Mouse (Mus musculus) ES-Bruce4 (cell line): ENCODE results near the gene Cacna2d3. TPM values are rescaled to one million over a fixed set of nuclear protein-coding genes. Genes with fewer than 3 reads are reported as not detected.

Source experiments
- H3K27ac ChIP-seq: 2 replicates; pipeline ENCODE4 v1.5.1; 2012; ENCODE audit warnings: low read length, inconsistent platforms; ENCODE audit not compliant: insufficient read depth
- H3K27me3 ChIP-seq: 2 replicates; pipeline ENCODE4 v1.6.1; 2012; ENCODE audit warnings: mild to moderate bottlenecking, low read length, inconsistent platforms; ENCODE audit not compliant: control insufficient read depth, poor library complexity, insufficient read depth, severe bottlenecking
- H3K36me3 ChIP-seq: 2 replicates; pipeline ENCODE4 v1.6.1; 2012; ENCODE audit warnings: inconsistent platforms, mild to moderate bottlenecking, low read length, moderate library complexity; ENCODE audit not compliant: control insufficient read depth, poor library complexity, insufficient read depth, severe bottlenecking
- H3K4me1 ChIP-seq: one replicate; pipeline ENCODE4 v1.8.1; 2011; ENCODE audit warnings: low read length; ENCODE audit not compliant: control insufficient read depth, insufficient read depth
- H3K4me3 ChIP-seq: 2 replicates; pipeline ENCODE4 v1.5.1; 2011; ENCODE audit warnings: low read depth, mild to moderate bottlenecking, low read length
- H3K9ac ChIP-seq: 2 replicates; pipeline ENCODE4 v1.6.1; 2012; ENCODE audit warnings: low read depth, mild to moderate bottlenecking, inconsistent platforms; ENCODE audit not compliant: poor library complexity, severe bottlenecking
- H3K9me3 ChIP-seq: replicated peaks from 2 replicates; pipeline ENCODE4 v1.6.1; 2012; ENCODE audit warnings: mild to moderate bottlenecking, low read length, inconsistent platforms; ENCODE audit not compliant: control insufficient read depth, poor library complexity, insufficient read depth, severe bottlenecking
- CTCF ChIP-seq: IDR thresholded peaks from one replicate; pipeline ENCODE4 v1.8.1; 2011; ENCODE audit warnings: low read depth, low read length
- EP300 ChIP-seq: IDR thresholded peaks from 2 replicates; pipeline ENCODE4 v1.6.1; 2011; ENCODE audit warnings: low read depth, low read length; ENCODE audit not compliant: insufficient read depth
- POLR2A ChIP-seq: IDR thresholded peaks from one replicate; pipeline ENCODE4 v1.8.1; 2011; ENCODE audit warnings: low read length; ENCODE audit not compliant: insufficient read depth
- polyA plus RNA-seq: library from polyadenylated mRNA; stranded (reverse); fragments of >200 nt; gene quantifications from 2 replicates; pipeline ENCODE4 v1.2.4, GENCODE M21; 2011; ENCODE audit warnings: low read depth; ENCODE audit not compliant: missing spikeins, insufficient read depth, insufficient read length

The Cacna2d3 gene
- polyA plus RNA-seq, 1 experiment = not detected

DNA sequence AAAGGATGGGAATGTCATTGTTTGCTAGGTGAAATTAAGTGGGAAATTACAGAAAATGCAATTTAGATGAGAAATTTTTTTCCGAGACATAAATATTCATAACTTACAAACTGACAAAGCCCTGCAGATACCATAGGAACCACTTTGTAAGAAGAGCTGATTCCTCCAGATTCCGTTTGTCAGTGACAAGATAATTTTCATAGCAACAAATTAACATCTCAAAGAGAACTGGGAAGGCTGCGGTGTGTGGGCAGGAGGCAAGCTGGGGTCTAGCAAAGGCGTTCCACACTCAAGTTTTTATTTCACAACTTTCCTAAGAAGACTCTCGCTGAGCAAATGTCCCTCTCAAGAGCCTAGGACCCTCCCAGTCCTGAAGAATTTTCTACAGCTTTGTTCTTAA, 71.1 kb downstream of the Cacna2d3 start:
- Histone ChIP-seq H3K4me3 (no peak overlapping the region), H3K36me3 (no peaks in the 10 kb centered on the region), H3K27me3 (no peaks in the 10 kb centered on the region), H3K9ac (no peak overlapping the region), H3K4me1 (no peaks in the 10 kb centered on the region), H3K27ac (no peak overlapping the region), H3K9me3 (no peaks in the 10 kb centered on the region)
- TF ChIP-seq CTCF (no peak), POLR2A (no peak), EP300 (no peak)

DNA sequence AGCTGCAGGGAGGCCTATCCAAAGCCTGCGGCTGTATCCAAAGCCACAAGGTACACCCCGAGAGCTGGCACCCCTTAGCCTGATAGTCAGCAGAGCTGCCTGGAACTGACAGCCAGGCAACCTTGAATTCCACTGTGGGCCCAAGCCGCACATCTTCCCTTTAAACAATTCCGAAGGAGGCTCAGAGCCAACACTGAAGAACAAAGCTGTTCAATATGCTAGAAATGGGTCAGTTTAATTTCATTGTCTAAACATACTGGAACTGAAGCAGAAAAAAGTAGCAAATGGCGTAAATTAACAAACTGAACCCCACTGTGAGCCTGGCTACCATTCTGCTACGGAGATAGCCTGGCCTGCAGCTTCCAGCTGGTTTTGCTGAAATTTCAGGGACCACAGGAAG, 72.9 kb downstream of the Cacna2d3 start:
- Histone ChIP-seq H3K9me3 (no peaks in the 10 kb centered on the region), H3K4me1 (no peaks in the 10 kb centered on the region), H3K27me3 (no peaks in the 10 kb centered on the region), H3K9ac (no peak overlapping the region), H3K4me3 (no peak overlapping the region), H3K27ac (no peak overlapping the region), H3K36me3 (no peaks in the 10 kb centered on the region)
- TF ChIP-seq EP300 (no peak), POLR2A (no peak), CTCF (no peak)

DNA sequence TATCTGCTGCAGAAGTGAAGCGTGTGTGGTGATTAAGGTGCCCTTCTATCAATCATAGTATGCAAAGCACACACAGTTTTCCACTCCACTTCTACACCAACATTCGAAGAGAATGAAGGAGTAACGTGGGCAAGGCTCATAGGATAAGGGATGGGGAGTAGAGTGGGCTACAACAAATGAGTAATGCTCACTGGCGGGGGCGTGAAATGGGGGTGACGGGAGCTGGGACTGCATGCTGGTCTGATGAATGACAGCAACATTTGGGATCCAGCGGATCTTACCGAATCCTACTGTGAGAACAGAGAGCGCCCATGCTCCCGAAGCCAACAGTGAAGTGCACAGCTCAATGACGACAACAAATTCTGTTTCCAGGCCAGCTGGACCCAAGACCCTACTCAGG, 76.2 kb downstream of the Cacna2d3 start:
- no peaks in the 10 kb centered on the region for H3K36me3 ChIP-seq
- no peaks in the 10 kb centered on the region for H3K9me3 ChIP-seq
- H3K4me1 ChIP-seq = no peaks in the 10 kb centered on the region
- H3K4me3 ChIP-seq = no peak overlapping the region
- no peaks in the 10 kb centered on the region for H3K27me3 ChIP-seq
- no peak overlapping the region for H3K9ac ChIP-seq
- TF ChIP-seq POLR2A (no peak), CTCF (no peak), EP300 (no peak)
- no peak overlapping the region for H3K27ac ChIP-seq

DNA sequence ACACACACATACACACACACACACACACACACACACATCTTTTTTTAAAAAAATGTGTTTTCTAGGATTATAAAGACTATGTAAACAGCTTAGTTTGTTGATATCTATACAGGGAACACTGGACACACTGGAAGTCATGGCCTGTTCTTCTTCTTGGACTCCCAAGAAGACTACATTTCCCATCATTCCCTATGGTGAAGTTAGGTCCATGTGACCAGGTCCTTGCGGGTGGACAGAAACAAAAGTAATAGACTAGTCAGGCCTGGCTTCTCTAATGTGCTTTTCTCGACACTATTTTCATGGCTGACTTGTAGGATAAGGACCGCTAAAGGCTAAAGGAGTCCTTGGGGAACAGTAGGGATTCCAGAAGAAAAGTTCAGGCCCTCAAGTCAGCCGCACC, 78.4 kb downstream of the Cacna2d3 start:
- Histone ChIP-seq H3K27ac (no peak overlapping the region), H3K27me3 (no peaks in the 10 kb centered on the region), H3K9ac (no peak overlapping the region), H3K9me3 (no peaks in the 10 kb centered on the region), H3K4me3 (no peak overlapping the region), H3K4me1 (no peaks in the 10 kb centered on the region), H3K36me3 (no peaks in the 10 kb centered on the region)
- TF ChIP-seq POLR2A (no peak), EP300 (no peak), CTCF (no peak)

DNA sequence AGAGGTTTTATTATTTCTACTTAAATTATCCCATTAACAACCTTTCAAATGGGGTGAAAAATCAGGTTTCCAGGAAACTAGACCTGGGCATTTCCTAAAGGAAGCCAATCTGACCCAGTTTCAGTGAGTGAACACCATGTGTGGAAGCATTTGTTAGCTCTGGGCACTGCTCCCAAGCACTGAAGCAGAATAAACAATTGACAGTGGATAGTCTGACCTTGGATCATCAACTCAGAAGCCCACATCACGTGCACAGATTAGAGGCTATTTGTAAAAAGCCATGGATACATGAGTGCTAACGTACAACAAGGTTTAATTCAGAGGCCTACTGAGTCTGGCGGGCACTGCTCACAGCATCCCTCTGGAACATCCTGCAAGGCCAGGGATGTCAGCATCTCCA, 82.4 kb downstream of the Cacna2d3 start:
- Histone ChIP-seq H3K4me3 (no peak overlapping the region), H3K9ac (no peak overlapping the region), H3K36me3 (no peaks in the 10 kb centered on the region), H3K27me3 (no peaks in the 10 kb centered on the region), H3K4me1 (no peaks in the 10 kb centered on the region), H3K9me3 (no peaks in the 10 kb centered on the region), H3K27ac (no peak overlapping the region)
- TF ChIP-seq CTCF (no peak), EP300 (no peak), POLR2A (no peak)

DNA sequence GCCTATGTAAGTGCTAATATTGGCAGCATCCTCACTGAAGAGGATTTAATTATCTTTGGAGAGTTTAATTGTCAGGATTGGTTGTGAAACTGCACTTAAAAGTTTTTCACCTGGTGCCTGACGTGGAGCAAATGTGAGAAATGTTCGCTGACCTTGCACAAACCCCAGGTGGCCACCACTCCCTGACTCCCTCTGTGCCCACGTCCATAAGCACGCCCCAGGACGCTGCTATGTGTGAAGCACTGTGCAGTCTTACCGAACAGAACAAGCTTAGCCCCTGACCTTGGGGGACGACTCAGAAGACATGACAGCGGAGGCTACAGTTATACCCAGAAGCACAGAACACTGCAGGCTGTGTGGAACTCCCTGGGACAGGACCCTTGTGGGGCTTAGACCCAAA, 93.5 kb downstream of the Cacna2d3 start:
- no peak overlapping the region for H3K4me3 ChIP-seq
- H3K36me3 ChIP-seq = no peaks in the 10 kb centered on the region
- H3K27me3 ChIP-seq = no peaks in the 10 kb centered on the region
- no peak overlapping the region for H3K9ac ChIP-seq
- no peaks in the 10 kb centered on the region for H3K4me1 ChIP-seq
- H3K9me3 ChIP-seq = no peaks in the 10 kb centered on the region
- H3K27ac ChIP-seq = no peak overlapping the region
- TF ChIP-seq POLR2A (no peak), EP300 (no peak), CTCF (no peak)
